Mouse (Mus musculus): ENCODE results near the gene Clec9a. TPM values are rescaled to one million over a fixed set of nuclear protein-coding genes. Genes with fewer than 3 reads are reported as not detected.

The Clec9a gene
- not detected for polyA plus RNA-seq (2014; fragmentation: Illumina TruSeq; extraction: RNeasy Lipid Tissue Mini Kit (QIAGEN cat#74804); ENCODE audit: low read depth, low replicate concordance)

GRCm38 (mm10) chr6:129408562-129408961 is at the start of gene Clec9a:
Gene Clec9a, plus strand, starts transcription at chr6:129408862.

GRCm38 (mm10) chr6:129385774-129386173 is 22.9 kb upstream of the Clec9a start, which contains the start of gene Clec12b:
Gene Clec12b, minus strand, starts transcription at chr6:129385874.

GRCm38 (mm10) chr6:129396997-129397396 is 11.7 kb upstream of the Clec9a start, which contains the start of gene Clec1b:
Gene Clec1b, plus strand, starts transcription at chr6:129397297.

GRCm38 (mm10) chr6:129451411-129452039 is 42.9 kb downstream of the Clec9a start, which contains the start of gene Clec1a:
Gene Clec1a, minus strand, starts transcription at chr6:129452000.

Other genes with a start within 250 kb of the Clec9a start
- 9.6 TPM for gene Clec2d, start 228.2 kb upstream of the Clec9a start, polyA plus RNA-seq (2014; fragmentation: Illumina TruSeq; extraction: RNeasy Lipid Tissue Mini Kit (QIAGEN cat#74804); ENCODE audit: low read depth, low replicate concordance)
- 0.49 TPM for gene Cd69, start 133.4 kb upstream of the Clec9a start, polyA plus RNA-seq (2014; fragmentation: Illumina TruSeq; extraction: RNeasy Lipid Tissue Mini Kit (QIAGEN cat#74804); ENCODE audit: low read depth, low replicate concordance)
- gene 4922502D21Rik, start 77.1 kb upstream of the Clec9a start, polyA plus RNA-seq (2014; fragmentation: Illumina TruSeq; extraction: RNeasy Lipid Tissue Mini Kit (QIAGEN cat#74804); ENCODE audit: low read depth, low replicate concordance): 2,280 TPM
- 1.7 TPM for gene Clec12a, start 66.2 kb upstream of the Clec9a start, polyA plus RNA-seq (2014; fragmentation: Illumina TruSeq; extraction: RNeasy Lipid Tissue Mini Kit (QIAGEN cat#74804); ENCODE audit: low read depth, low replicate concordance)
- 33.0 TPM for gene Clec12b, start 23.0 kb upstream of the Clec9a start, polyA plus RNA-seq (2014; fragmentation: Illumina TruSeq; extraction: RNeasy Lipid Tissue Mini Kit (QIAGEN cat#74804); ENCODE audit: low read depth, low replicate concordance)
- gene Clec1b, start 11.6 kb upstream of the Clec9a start, polyA plus RNA-seq (2014; fragmentation: Illumina TruSeq; extraction: RNeasy Lipid Tissue Mini Kit (QIAGEN cat#74804); ENCODE audit: low read depth, low replicate concordance): 0.45 TPM
- 0.15 TPM for gene Clec1a, start 43.1 kb downstream of the Clec9a start, polyA plus RNA-seq (2014; fragmentation: Illumina TruSeq; extraction: RNeasy Lipid Tissue Mini Kit (QIAGEN cat#74804); ENCODE audit: low read depth, low replicate concordance)
- gene Olr1, start 98.3 kb downstream of the Clec9a start, polyA plus RNA-seq (2014; fragmentation: Illumina TruSeq; extraction: RNeasy Lipid Tissue Mini Kit (QIAGEN cat#74804); ENCODE audit: low read depth, low replicate concordance): 0.63 TPM
- not detected for gene Tmem52b, start 103.7 kb downstream of the Clec9a start, polyA plus RNA-seq (2014; fragmentation: Illumina TruSeq; extraction: RNeasy Lipid Tissue Mini Kit (QIAGEN cat#74804); ENCODE audit: low read depth, low replicate concordance)
- 171 TPM for gene Gabarapl1, start 124.3 kb downstream of the Clec9a start, polyA plus RNA-seq (2014; fragmentation: Illumina TruSeq; extraction: RNeasy Lipid Tissue Mini Kit (QIAGEN cat#74804); ENCODE audit: low read depth, low replicate concordance)
- gene Klre1, start 169.0 kb downstream of the Clec9a start, polyA plus RNA-seq (2014; fragmentation: Illumina TruSeq; extraction: RNeasy Lipid Tissue Mini Kit (QIAGEN cat#74804); ENCODE audit: low read depth, low replicate concordance): 0.94 TPM
- gene Klrd1, start 182.9 kb downstream of the Clec9a start, polyA plus RNA-seq (2014; fragmentation: Illumina TruSeq; extraction: RNeasy Lipid Tissue Mini Kit (QIAGEN cat#74804); ENCODE audit: low read depth, low replicate concordance): 0.25 TPM
- gene Klrk1, start 215.0 kb downstream of the Clec9a start, polyA plus RNA-seq (2014; fragmentation: Illumina TruSeq; extraction: RNeasy Lipid Tissue Mini Kit (QIAGEN cat#74804); ENCODE audit: low read depth, low replicate concordance): 0.11 TPM
- not detected for gene Klrc3, start 234.5 kb downstream of the Clec9a start, polyA plus RNA-seq (2014; fragmentation: Illumina TruSeq; extraction: RNeasy Lipid Tissue Mini Kit (QIAGEN cat#74804); ENCODE audit: low read depth, low replicate concordance)

Data from testis, adult 10 weeks (tissue).